Mouse (Mus musculus): ENCODE results near the gene Sde2. TPM values are rescaled to one million over a fixed set of nuclear protein-coding genes. Genes with fewer than 3 reads are reported as not detected.

Sde2 gene
- polyA plus RNA-seq, 1 experiment from 2014 or later, result 11.8 TPM

DNA sequence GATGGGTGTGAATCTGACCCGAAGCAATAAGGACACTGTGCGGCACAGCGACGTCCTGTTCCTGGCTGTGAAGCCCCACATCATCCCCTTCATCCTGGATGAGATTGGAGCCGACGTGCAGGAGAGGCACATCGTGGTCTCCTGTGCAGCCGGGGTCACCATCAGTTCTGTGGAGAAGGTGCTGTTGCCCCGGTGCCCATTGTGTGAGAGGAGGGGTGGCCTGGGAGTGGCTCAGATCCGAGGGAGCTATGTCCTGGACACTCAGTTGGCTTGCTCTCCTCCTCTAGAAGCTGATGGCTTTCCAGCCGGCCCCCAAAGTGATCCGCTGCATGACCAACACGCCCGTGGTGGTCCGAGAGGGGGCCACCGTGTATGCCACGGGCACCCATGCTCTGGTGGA lies 54.9 kb downstream of the Sde2 start:
- Histone ChIP-seq H3K9ac (replicated peaks) (peak overlapping the region; percentile 80; the same call in 1 of the 2 replicates), H3K4me3 (ENCODE audit: low read depth, low read length) (peak overlapping the region; percentile 70), H3K27ac (ENCODE audit: low read depth) (0 out of 2 replicates have a peak overlapping the region, but pooled peaks have one; percentile 11), H3K4me2 (ENCODE audit: low read depth, low read length) (peak overlapping the region; percentile 84), H3K4me1 (ENCODE audit: insufficient read depth) (peaks cover 24% of the 10 kb centered on the region), H3K9me3 (ENCODE audit: low read length) (no peaks in the 10 kb centered on the region), H3K36me3 (replicated peaks; ENCODE audit: insufficient read depth, low read length) (peaks cover 27% of the 10 kb centered on the region), H3K27me3 (ENCODE audit: insufficient read depth, low read length) (no peaks in the 10 kb centered on the region)
- DNase-seq, result no peak
- no peak for ATAC-seq
- TF ChIP-seq CTCF (IDR thresholded peaks at IDR 0.05; ENCODE audit: low read depth), result no peak
- TF ChIP-seq EP300 (IDR thresholded peaks at IDR 0.05; ENCODE audit: low read depth), result no peak
- WGBS (ENCODE audit: insufficient replicate concordance), result 89% methylated on average over 17 of the region's 17 CpGs

DNA sequence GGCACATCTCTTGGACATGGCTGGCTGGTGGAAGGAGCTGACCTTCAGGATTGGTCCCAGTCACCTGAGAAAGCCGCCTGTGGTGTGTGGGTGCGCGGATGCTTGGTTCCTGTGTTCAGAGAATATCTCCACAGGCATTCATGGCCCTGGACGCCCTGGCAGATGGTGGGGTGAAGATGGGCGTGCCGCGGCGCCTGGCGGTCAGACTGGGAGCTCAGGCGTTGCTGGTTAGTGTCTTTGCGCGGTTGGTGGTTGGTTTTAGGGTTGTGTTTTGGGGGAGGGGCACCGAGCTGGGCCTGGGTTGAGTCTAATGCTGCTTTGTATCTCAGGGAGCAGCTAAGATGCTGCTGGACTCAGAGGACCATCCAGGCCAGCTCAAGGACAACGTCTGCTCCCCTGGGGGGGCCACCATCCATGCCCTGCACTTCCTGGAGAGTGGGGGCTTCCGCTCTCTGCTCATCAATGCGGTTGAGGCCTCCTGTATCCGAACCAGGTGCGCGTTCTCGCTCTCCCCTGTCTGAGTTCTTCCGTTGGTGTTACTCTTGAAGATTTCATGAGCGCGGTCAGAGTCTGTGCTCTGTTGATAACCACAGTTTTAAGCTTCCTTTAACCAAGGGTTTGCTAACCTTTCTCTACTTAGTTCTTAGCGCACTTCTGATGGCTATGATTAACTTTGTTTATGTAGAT lies 55.7 kb downstream of the Sde2 start:
- peaks cover 26% of the 10 kb centered on the region for H3K4me1 ChIP-seq (ENCODE audit: insufficient read depth)
- ATAC-seq (no peak), DNase-seq (peak; percentile 43)
- 84% methylated on average over 24 of the region's 24 CpGs for WGBS (ENCODE audit: insufficient replicate concordance)
- no peaks in the 10 kb centered on the region for H3K27me3 ChIP-seq (ENCODE audit: insufficient read depth, low read length)
- H3K4me3 ChIP-seq (ENCODE audit: low read depth, low read length), result peak overlapping the region; percentile 70
- peaks cover 27% of the 10 kb centered on the region for H3K36me3 ChIP-seq (replicated peaks; ENCODE audit: insufficient read depth, low read length)
- TF ChIP-seq CTCF (IDR thresholded peaks at IDR 0.05; ENCODE audit: low read depth) (no peak), EP300 (IDR thresholded peaks at IDR 0.05; ENCODE audit: low read depth) (no peak)
- H3K27ac ChIP-seq (ENCODE audit: low read depth), result 0 out of 2 replicates have a peak overlapping the region, but pooled peaks have one; percentile 11
- H3K9me3 ChIP-seq (ENCODE audit: low read length), result no peaks in the 10 kb centered on the region
- peak overlapping the region; percentile 84 for H3K4me2 ChIP-seq (ENCODE audit: low read depth, low read length)
- peak overlapping the region; percentile 26; the same call in 1 of the 2 replicates for H3K9ac ChIP-seq (replicated peaks)

DNA sequence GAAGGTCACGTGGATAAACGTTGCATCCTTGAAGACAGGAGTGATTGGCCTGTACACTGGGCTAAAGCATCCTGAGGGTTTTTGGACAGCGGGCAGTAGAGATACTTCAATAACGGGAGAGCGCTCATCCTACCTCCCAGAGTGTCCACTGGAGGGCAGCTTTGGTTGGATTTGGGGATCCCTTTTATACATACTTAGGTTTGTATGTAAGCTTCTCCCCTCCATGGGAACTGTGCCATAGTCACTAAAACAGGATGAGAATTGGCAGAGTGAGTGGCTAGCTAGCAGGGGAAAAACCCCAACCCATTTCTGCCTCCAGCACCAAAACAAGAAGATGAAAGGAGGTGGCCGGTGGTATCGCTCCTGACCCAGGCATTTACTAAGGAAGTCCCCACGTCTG lies 60.2 kb downstream of the Sde2 start:
- H3K4me3 ChIP-seq (ENCODE audit: low read depth, low read length), result no peak overlapping the region
- TF ChIP-seq CTCF (IDR thresholded peaks at IDR 0.05; ENCODE audit: low read depth), result peak; percentile 61
- no peak for TF ChIP-seq EP300 (IDR thresholded peaks at IDR 0.05; ENCODE audit: low read depth)
- ATAC-seq (peak; percentile 24; the same call in 1 of the 2 replicates), DNase-seq (no peak)
- no peak overlapping the region for H3K27ac ChIP-seq (ENCODE audit: low read depth)
- peak overlapping the region; percentile 35; the same call in 1 of the 2 replicates for H3K9ac ChIP-seq (replicated peaks)
- 50% methylated on average over 8 of the region's 8 CpGs for WGBS (ENCODE audit: insufficient replicate concordance)
- no peaks in the 10 kb centered on the region for H3K9me3 ChIP-seq (ENCODE audit: low read length)
- H3K4me2 ChIP-seq (ENCODE audit: low read depth, low read length), result peak overlapping the region; percentile 57
- H3K4me1 ChIP-seq (ENCODE audit: insufficient read depth), result peaks cover 14% of the 10 kb centered on the region
- H3K27me3 ChIP-seq (ENCODE audit: insufficient read depth, low read length), result no peaks in the 10 kb centered on the region
- peaks cover 24% of the 10 kb centered on the region for H3K36me3 ChIP-seq (replicated peaks; ENCODE audit: insufficient read depth, low read length)

DNA sequence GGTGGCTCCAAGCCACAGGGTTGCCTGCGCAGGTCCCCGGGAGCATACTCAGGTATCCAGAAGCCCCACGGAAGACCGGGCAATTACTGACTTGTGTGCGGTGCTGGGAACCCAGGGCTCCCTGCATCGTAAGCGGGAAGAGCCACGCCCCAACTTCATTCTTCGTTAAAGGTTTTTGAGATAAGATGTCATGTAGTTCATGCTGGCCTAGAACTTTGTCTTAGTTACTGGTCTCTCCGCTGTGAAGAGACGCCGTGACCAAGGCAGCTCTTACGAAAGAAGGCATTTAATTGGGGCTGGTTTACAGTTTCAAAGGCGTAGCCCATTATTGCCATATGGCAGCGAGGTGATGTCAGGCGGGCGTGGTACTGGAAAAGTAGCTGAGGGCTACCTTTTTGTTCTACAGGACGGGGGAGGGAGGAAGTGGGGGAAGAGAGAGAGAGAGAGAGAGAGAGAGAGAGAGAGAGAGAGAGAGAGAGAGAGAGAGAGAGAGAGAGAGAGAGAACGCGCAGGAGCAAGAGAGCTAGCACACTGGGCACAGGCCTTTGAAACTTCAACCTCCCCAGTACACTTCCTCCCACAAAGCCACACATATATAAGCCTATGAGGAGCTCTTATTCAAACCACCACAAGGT lies 60.8 kb downstream of the Sde2 start:
- Histone ChIP-seq H3K9ac (replicated peaks) (peak overlapping the region; percentile 35; the same call in 1 of the 2 replicates), H3K4me3 (ENCODE audit: low read depth, low read length) (peak overlapping the region; percentile 1; the same call in 1 of the 2 replicates), H3K27ac (ENCODE audit: low read depth) (no peak overlapping the region), H3K4me2 (ENCODE audit: low read depth, low read length) (peak overlapping the region; percentile 57), H3K36me3 (replicated peaks; ENCODE audit: insufficient read depth, low read length) (peaks cover 17% of the 10 kb centered on the region), H3K9me3 (ENCODE audit: low read length) (no peaks in the 10 kb centered on the region), H3K27me3 (ENCODE audit: insufficient read depth, low read length) (no peaks in the 10 kb centered on the region), H3K4me1 (ENCODE audit: insufficient read depth) (peaks cover 14% of the 10 kb centered on the region)
- TF ChIP-seq CTCF (IDR thresholded peaks at IDR 0.05; ENCODE audit: low read depth), result no peak
- TF ChIP-seq EP300 (IDR thresholded peaks at IDR 0.05; ENCODE audit: low read depth), result no peak
- peak; percentile 60 for ATAC-seq
- DNase-seq, result no peak
- WGBS (ENCODE audit: insufficient replicate concordance), result 38% methylated on average over 20 of the region's 20 CpGs

DNA sequence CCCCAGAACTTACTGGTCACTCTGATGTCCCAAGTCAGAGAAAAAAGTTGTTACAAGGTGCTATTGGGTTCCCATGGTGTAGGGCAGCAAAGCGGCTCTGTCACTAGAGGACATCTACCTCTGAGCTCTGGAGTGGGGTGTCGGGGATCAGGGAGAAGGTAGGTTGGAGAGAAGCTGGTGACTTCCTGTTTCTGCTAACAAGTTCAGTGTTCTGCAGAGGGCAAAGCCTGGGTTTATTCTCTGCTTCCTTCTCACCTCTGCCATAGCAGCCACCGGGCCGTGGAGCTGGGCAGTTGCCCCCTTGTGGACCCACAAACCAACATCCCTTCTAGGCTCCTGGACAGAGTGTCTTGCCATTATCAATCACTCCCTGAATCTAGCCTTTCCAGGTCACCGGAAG lies 61.9 kb downstream of the Sde2 start:
- DNase-seq, result no peak
- Histone ChIP-seq H3K27ac (ENCODE audit: low read depth) (no peak overlapping the region), H3K4me2 (ENCODE audit: low read depth, low read length) (no peak overlapping the region), H3K36me3 (replicated peaks; ENCODE audit: insufficient read depth, low read length) (peaks cover 7% of the 10 kb centered on the region), H3K9me3 (ENCODE audit: low read length) (no peaks in the 10 kb centered on the region), H3K4me3 (ENCODE audit: low read depth, low read length) (no peak overlapping the region), H3K27me3 (ENCODE audit: insufficient read depth, low read length) (no peaks in the 10 kb centered on the region), H3K9ac (replicated peaks) (no peak overlapping the region), H3K4me1 (ENCODE audit: insufficient read depth) (peaks cover 14% of the 10 kb centered on the region)
- no peak for ATAC-seq
- TF ChIP-seq CTCF (IDR thresholded peaks at IDR 0.05; ENCODE audit: low read depth) (0 out of 2 replicates have a peak, but pooled peaks have one; percentile 6), EP300 (IDR thresholded peaks at IDR 0.05; ENCODE audit: low read depth) (no peak)
- WGBS (ENCODE audit: insufficient replicate concordance), result 58% methylated on average over 5 of the region's 5 CpGs

DNA sequence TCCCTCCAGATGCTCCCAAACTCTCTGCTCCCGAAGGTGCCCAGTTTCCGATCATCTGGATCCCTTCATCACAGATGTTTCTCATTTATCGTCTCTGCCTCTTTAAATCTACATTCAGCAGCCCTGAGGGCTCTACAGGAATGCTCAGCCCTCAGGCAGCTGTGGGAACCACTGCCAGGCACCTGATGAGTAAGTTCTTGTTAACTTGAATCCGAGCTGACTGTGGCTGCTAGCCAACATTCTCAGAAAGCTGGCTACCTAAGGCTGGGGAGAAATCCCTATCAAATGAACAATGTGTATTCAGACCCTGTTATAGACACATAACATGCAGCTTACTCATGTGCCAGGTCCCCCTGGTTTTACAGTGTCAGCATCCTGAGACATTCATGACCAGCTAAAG lies 62.9 kb downstream of the Sde2 start:
- Histone ChIP-seq H3K27me3 (ENCODE audit: insufficient read depth, low read length) (no peaks in the 10 kb centered on the region), H3K9me3 (ENCODE audit: low read length) (no peaks in the 10 kb centered on the region), H3K9ac (replicated peaks) (no peak overlapping the region), H3K27ac (ENCODE audit: low read depth) (no peak overlapping the region), H3K4me1 (ENCODE audit: insufficient read depth) (peaks cover 14% of the 10 kb centered on the region), H3K4me3 (ENCODE audit: low read depth, low read length) (no peak overlapping the region), H3K36me3 (replicated peaks; ENCODE audit: insufficient read depth, low read length) (no peaks in the 10 kb centered on the region), H3K4me2 (ENCODE audit: low read depth, low read length) (no peak overlapping the region)
- WGBS (ENCODE audit: insufficient replicate concordance), result 74% methylated on average over 4 of the region's 4 CpGs
- DNase-seq, result no peak
- no peak for TF ChIP-seq CTCF (IDR thresholded peaks at IDR 0.05; ENCODE audit: low read depth)
- TF ChIP-seq EP300 (IDR thresholded peaks at IDR 0.05; ENCODE audit: low read depth), result no peak
- no peak for ATAC-seq
